Mouse (Mus musculus): ENCODE data around the gene En1.

The En1 gene

DNA sequence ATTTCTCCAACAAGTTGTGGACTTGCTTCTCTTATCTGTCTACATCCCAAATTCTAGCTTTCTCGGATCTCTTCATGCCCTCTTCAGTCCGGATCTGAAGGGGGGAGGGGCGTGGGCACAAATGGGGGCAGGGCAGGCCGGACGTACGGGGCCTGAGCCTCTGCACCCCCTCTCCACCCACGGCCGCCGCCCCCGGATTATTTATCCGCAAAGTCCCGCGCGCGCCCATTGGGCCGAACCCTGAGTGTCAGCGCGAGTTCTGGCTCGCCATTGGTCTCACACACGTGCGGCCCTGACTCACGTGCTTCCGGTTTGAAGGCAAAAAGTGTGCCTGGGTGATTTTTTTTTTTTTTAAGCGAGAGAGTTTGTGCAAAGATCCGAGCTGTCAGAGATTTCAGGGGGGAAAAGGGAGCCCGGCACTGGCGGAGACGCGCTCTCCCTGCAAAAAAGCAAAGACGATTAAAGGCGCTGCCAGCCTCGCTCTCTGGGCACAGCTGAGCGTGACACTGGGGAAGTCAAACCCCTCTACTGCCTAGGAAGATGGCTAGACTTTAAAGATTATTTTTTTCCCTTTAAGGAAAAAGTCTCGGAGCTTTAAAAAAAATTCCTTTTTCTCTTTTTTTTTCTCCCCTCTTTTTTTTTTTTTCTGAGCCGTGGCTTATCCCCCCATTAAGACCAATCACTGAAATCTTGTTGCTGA, at the start of gene En1:
TSS of gene En1 (plus strand) at position 388 of the 700 bp plus-strand sequence.
- DNase-seq, result peak; percentile 79

DNA sequence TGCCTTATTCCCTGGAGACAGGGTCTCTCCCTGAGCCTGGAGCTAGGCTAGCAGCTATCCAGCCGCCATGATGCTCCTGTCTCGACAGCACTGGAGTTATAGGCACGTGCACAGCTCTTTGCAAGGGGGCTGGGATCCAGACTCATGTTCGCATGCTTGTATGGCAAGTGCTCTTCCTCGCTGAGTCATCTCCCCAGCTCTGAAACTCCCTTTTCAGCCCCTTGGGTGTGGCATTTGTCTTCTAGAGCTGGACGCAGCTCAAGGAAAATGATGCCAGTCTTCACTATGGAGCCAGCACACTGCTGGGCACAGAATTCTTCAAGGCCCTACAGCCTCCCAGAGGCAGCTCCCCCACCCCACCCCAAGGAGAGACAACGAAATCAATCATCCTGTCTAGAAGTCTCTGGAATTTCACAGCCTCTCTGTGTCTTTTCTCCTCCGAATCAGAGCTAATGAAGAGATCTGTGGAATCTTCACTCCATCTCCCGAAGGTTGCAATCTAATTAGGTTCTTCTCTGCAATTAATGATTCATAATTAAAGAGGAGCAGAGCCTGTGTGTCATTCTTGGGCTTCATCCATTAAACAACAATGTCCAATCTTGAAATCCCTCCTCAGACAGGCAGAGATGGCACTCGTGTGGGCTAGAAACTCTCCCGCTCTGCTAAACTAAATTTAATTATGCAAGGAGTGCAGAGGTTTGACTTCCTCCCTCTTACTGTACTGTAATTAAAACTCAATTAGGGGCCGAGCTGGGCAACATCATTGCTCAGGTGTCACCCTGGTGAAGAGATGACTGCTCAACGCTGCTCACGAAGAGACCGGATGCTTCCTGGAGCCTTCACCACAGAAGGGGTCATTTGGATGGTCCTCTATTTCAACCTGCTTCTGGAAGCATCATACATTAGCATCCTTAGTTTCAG, 45.0 kb upstream of the En1 start:
- no peak for DNase-seq

DNA sequence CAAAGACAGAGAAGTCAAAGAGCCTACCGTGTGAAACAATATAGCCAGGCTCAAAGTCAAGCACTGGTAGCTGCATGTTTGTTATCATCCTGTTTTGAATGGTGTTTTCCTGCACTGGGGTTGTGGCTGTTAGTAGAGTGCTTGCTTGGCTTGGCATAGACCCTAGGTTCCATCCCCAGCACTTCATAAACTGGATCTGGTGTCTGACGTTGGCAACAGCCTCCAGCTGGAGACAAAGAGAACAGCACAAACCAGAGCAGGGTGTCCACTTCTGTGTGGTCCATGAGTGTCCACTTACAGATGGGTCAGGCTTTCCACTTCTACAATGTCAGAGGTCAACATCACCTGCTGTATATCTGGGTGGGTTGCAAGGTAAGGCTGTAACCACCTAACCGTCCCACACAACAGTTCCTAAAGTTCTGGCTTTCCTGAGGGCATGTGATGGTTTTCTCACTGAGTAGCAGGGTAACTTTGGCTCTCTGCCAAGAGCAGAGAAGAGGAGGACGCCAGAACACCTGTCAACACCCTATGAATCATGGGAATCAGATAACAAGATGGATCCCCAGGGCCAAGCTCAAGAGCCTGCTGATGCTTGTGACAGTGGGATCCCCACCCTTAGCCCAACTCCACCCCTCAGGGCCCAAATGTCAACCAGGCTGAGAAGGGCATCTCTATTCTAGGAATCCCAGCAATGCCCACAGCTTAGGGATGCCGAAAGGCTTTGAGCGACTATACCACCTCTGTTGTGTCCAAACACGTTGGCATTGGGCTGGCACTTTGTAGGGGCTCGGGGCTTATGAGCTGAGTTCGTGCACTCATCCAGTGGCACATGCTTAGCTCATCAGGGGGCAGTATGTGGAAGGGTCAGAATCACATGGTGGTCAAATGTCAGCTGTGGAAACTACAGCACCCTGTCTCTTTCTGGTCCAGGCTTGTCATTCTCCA, 43.6 kb upstream of the En1 start:
- DNase-seq, result no peak

DNA sequence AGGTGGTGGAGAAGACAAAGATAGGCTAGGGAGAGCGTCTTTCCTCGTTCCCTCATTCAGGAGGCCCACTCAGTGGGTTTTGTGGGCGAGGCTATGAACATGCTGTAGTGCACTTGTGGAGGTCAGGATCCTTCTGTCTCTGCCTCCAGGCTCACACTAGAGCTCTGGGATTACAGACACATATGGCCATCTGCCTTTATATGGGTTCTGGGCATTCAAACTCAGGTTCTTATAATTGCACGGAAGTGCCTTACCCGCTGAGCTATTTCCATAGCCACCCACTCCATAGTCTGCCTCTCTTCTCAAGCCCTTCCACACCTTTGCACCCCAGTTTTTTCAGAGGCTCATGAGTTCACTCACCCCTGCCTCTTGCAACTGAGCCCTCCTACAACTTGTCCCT, 42.3 kb upstream of the En1 start:
- no peak for DNase-seq

DNA sequence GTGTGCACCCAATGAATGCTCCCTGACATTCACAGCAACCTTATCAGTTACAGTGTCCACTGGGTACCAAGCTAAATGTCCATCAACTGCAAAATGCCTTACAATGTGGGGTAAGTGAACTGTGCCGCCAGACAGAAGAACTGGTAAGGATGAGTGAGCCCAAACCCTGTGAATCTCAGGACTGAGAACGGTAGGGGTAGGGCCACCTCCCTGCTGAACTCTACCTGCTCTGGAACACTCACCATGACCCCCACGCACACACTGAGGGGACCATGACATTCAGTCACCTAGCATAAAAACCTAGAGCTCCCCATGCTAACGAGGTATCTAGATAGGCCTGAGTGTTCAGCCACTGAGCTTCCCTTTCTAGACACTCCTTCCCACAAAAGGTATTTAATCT, 20.9 kb upstream of the En1 start:
- DNase-seq, result no peak

DNA sequence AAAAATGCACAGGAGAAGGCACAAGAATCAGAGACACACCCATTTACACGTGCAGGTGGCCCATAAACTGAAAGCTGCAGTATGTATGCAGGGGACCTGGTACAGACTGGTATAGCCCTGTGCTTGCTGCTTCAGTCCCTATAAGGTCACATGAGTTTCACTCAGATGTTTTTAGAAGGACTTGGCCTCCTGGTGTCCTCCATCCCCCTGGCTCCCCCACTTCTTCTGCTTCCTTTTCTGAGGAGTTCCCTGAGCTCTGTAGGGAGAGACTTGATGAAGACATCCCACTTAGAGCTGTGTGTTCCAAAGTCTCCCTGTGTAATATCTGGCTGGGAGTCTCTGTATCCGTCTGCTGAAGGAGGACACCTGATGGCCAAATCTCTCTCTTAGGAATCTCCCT, 16.7 kb upstream of the En1 start:
- no peak for DNase-seq

DNA sequence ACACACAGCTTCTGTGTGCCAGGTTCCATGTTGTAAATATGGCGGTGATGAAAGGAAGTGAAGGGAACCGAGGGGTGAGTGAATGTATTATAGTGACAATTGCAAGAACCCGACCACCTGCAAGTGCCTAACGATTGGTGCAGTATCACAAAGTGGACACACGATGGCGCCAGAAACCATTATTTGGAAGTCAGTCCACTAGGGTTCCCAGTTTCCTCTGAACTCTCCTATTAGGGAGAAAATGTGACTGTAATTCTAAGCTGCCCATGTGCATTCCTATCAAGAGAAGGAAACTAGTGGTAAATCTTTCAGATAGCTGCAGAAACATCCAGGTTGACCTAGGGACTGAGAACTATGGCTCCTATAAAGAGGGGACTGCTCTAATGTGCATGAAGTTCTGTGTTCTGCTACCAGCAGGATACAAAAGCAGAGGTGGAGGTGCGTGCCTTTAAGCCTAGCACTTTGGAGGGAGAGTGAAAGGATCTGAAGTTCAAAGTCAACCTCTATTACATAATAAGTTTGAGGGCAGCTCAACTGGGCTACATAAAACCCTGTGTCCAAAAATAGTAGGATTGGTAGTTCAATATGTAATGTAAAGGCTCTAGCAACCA, 15.6 kb upstream of the En1 start:
- peak; percentile 64 for DNase-seq

DNA sequence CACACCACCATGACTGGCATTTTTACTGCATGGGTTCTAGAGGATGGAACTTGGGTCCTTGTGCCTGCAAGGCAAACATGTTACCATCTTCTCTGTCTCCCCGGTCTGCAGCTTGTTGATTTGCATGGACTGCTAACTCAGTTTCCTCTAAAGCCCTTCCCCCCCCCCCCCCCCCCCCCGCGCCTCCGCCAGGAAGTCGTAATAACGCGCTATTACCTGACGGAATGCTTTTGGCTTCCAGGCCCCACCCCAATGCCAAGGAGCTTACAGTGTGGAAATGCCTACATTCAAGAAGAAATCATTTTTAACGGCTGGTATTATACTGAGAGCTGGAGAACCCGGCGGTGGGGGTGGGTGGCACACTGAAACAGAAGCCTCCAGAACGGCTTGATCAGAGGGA, 14.8 kb upstream of the En1 start:
- DNase-seq, result no peak

DNA sequence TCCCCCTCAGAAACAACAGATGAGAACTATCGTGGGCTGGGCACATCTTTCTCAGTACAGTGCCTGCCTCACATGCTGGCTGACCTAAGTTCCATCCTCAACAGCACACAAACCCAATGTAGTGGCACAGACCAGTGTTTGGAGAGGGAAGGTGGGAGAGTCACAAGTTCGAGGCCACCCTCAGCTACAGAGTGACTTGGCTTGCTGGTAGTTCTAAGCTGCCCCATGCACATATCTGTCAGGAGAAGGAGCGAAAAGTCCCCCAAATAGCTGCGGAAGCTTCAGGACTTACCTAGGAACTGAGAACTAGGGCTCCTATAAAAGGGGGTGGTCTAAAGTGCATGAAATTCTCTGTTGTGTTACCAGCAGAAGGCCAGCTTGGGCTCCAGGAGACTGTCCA, 14.3 kb upstream of the En1 start:
- no peak for DNase-seq

DNA sequence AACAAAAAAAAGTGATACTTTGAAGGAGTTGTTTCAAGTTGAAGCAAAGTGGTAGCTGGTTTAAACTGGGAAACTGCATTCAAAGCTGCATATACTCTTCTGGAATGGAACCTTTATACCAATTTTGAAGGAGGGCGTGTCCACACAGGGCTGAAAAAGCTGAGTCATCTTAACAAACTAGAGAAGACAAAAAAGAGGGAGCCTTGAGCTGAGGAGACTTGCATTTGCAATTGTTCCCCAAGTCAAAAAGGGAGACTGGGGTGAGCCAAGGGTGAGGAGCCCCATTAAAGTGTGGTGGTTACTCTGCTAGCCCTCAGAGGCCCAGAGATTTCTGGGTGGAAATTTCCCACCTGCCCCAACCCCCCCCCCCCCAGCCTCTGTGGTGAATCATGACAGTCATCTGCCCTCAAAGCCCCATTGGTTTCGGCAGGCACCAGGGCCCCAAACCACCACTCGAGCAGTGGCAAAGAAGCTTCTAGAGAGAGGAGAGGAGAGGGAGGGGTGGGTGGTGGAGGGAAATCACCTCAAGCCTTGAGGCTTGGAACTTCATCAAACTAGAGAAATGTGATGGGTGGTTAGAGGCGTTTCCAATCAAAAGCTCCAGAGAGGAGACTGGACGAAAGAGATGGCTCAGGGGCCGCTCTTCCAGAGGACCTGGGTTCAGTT, 13.7 kb upstream of the En1 start:
- no peak for DNase-seq

DNA sequence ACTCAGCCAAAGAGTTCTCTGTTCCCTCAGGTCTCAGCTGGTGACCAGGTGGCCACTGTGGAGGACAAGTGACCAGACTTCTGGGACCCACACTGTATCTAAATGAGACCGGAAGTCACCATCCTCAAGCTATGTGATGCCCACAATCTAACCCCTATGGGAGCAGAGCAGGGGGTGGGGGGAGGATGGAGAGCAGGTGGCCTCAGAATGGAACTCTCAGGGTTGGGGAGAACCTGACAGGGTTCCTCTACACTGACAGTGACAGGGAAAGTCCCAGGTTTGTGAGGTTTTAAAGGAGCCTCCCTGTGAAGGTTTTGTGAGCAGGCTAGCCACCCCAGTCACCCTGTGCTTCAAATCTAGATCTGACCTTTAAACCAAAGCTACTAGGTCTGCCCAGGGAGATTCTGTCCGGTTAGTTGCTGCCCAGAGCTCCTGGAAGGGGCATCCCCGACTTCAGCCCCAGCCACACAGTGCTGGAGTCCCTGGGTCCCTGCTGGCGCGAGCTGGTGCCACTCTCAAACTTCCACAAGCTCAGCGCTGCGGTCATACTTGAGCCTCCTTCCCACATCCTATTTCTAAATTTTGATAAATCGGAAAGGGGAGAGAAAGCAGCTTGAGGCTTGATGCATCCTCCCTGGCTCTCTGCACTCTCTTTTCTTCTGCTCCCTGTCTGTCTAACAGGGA, 8.8 kb upstream of the En1 start:
- DNase-seq, result no peak

DNA sequence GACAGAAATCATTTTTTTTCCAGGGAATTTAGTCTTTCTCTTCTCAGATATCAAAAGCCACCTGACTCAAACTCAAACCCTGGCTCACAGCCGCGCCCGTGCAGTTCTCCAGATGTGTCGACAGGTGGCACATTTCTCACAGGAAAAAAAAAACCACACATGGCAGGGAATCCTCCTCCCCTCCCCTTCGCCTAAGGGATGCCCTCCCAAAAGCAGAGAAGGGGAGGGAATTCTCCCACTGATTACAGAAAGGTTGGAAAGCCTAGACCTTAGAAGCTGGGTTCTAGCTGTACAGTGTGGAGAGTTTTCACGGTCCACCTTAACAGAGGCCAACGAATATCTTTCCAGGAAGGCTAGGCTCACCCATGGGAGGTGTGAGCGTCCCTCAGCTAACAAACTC, 7.6 kb upstream of the En1 start:
- DNase-seq, result no peak

DNA sequence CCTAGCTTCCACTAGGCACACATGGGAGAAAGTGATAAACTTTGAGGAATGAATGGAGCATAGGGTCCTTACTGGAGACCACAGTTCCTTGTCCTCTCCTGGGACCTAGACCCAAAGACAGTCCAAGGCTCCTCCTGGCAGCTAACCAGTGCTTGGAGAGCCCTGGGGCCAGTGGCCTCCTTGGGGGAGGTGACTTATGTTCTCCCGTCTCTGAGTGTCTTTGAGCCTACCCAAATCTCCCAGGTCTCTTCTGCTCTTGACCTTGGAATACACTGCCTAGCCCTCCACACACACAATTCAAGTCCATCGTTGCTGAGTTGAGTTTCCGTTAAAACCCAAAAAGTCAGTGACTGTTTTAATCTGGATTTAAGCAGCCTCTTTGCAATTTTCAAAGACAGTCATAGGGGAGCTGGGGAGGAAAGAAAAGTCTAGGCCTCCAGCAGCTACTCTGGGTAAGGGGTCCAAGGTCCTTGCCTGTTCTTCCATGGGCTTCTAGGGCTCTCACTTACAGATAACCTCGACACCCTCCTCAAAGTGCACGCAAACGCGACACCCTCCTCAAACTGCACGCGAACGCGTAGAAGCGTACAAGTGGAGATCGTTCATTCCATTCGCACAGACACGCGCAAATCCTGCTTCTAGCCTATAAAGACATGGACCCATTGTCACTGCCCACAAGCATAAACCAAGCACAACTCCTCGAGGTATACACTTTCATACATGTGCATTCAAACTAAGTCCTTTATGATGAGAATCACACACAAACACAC, 6.6 kb upstream of the En1 start:
- DNase-seq, result no peak

DNA sequence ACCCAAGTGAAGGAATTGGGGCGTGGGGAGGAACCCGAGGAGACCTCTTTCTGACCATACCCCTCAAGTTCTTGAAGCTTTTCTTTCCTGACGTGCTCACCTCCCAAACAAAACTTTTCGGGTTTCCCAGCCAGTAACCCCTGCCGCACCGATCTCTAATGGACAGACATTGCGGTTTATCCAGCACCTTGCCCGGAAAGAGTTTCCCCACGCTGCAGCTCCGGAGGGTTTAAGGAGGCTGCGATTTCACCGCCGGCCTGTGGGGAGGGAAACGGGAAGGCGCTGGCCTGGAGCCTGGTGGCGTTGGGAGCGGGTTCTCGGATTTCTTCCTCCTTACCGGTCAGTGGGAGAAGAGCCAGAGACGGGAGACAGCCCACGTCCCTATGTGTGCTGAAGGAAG, 5.9 kb upstream of the En1 start:
- no peak for DNase-seq

DNA sequence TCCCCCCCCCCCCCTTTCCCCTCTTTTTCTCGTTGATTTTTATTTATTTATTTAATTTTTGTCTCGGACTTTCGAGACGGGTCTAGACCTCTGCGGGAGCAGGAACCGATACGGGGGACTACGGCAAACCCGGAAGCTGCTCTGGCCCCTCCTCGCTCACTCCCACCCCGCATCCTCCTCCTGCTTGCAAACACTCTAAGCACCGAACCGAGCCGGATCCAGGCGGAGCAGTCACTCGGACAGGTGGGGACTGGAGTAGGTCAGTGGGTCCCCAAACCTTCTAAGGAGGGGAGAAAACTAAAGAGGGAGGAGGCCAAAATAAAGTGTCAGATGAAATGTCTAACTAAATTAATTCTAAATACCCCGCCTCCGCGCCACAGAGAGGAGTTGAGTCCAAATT, 5.4 kb upstream of the En1 start:
- no peak for DNase-seq

DNA sequence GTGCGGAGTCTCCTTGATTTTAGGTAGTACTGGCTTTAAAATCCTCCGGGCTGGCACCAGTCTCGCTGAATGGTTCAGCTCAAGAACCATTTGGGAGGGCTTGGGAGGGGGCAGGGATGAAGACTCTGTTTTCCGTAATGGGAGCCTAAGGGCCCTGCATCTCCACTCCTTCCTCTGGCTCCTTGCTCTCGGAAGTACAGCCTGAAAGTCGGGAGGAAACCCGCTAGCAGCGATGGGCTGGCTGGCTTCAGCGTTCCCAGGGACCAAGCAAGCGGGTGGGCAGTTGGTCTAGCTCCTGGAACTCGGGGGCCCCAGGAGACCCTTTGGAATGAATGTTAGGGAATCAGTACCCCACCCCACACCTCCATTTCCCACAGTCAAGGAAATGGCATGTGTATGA, 4.9 kb upstream of the En1 start:
- no peak for DNase-seq

DNA sequence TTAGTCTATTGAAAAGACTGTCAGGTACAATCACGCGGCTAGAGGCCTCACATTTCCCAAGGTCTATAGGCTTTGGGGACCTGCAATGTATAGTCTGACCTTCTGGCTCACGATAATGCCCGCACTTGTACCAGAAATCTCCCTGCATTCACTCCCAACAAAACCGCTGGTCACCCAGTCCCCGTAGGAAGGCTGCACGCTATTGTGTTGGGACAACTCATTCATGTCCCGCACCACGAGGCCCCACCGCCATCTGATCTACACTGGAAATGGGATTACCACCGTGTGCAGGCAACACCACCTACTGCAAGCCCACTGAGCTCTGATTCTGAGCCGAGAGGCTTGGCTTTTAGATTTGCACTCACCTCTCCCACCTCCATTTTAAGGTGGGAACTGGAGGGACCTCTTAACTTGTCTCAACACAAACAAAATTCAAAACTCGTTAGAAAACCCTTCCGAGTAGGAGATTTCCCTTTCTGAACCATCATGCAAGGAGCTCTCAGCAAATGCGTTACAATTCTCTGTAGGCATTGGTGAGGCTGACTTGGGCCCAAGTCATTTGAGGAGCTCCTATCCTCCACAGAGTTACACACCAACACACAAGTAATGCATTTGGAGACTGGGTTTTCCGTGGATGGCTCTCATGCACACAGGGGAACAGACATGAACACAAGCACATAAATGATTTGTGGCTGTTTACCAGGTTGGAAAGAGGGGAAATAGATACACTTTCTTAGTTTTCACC, 3.9 kb upstream of the En1 start:
- DNase-seq, result no peak

DNA sequence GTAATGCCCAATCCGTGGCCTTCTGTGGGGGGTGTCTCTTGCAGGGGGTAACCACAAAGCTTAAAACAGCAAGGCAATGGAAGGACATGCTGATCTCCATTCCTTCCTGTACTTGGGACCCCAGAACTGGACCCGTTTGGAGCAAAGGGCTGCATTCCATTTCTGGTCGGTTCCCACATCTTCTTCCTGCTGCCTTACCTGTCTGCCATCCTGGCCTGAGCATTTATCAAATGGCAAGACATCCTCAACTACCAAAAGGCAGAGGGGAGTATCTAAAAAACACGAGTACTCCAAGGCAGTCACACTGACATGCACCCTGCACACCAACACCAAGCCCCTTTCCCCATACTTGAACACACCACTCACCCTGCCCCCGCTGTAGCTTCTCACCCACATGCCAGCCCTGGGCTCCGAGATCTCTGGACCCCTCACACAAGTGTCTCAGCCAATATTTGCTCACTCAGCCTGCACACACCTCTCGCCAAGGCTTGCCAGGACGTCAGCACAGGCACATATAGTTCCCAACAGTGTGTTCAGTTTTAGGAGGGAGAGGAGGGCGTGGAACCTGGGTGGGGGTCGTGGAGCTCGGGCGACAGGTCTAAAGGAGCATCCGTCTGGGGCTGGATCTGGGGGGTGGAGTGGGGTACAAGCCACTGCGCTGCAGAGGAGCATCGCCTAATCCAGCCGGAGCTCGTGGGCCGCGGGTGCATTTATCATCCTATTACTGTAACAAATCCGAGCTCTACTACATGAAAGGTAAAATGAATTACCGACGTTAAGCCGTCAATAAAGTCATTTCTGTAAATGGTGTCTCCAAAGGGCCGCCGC, 2.7 kb upstream of the En1 start:
- no peak for DNase-seq

DNA sequence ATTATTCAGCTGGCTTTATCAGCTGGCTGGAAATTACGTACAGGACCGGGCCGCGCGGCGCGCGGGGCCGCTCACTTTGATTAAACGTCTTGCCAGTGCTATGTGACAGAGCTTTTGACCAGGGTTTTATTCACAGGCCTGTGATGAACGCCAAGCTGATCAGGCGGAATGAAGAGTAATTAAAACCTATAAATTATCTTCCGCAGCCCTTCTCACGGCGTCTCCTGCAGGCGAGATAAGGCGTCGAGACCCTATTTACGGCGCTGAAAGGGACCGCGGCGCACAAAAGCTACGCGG, 2.1 kb upstream of the En1 start:
- DNase-seq, result no peak
